Mouse (Mus musculus) bone marrow macrophage, adult 2 months (primary cell): ENCODE data around the gene Galnt12. TPM values are rescaled to one million over a fixed set of nuclear protein-coding genes. Genes with fewer than 3 reads are reported as not detected.

Experiments
- H3K27ac ChIP-seq: 2 replicates; pipeline ENCODE4 v1.5.1; 2012; ENCODE audit warnings: low read depth, low read length; ENCODE audit not compliant: insufficient read depth
- H3K4me1 ChIP-seq: 2 replicates; pipeline ENCODE4 v1.6.1; 2012; ENCODE audit warnings: low read length; ENCODE audit not compliant: control insufficient read depth, insufficient read depth
- H3K4me3 ChIP-seq: 2 replicates; pipeline ENCODE4 v1.5.1; 2012; ENCODE audit warnings: mild to moderate bottlenecking, low read length, moderate library complexity; ENCODE audit not compliant: insufficient read depth
- CTCF ChIP-seq: IDR thresholded peaks from 2 replicates; pipeline ENCODE4 v1.5.1; 2012; ENCODE audit warnings: low read depth, mild to moderate bottlenecking, low read length, moderate library complexity
- POLR2A ChIP-seq: IDR thresholded peaks from 2 replicates; pipeline ENCODE4 v1.6.1; 2012; ENCODE audit warnings: mild to moderate bottlenecking, low read depth, low read length, borderline replicate concordance
- polyA plus RNA-seq: library from polyadenylated mRNA; stranded (reverse); fragments of >200 nt; gene quantifications from 2 replicates; pipeline ENCODE4 v1.2.4, GENCODE M21; 2012; ENCODE audit not compliant: missing spikeins, insufficient read depth, insufficient read length

Gene Galnt12
- polyA plus RNA-seq, 1 experiment: 10.0 TPM

DNA sequence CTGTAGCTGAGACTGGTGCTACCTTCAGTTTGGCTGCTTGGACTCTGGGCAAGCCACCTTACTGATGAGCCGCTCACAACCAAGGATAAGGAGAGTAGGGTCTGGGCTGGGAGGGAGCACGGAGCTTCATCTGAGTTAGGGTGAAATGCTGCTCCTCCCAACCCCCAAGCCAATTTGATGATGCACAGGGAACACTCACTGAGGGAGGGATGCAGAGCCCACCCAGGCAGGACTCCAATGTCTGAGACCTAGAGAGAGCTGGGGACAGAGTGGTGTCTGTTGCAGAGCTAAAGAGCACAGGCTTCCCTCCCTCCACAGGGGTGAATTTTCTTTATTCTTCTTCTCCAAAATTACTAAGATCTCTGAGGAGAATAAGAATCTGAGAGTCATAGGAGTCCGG, 40.2 kb downstream of the Galnt12 start:
- Histone ChIP-seq H3K4me3 (no peak overlapping the region), H3K27ac (no peak overlapping the region), H3K4me1 (no peaks in the 10 kb centered on the region)
- TF ChIP-seq CTCF (no peak), POLR2A (no peak)

- H3K4me3 ChIP-seq: no peak overlapping the region
- TF ChIP-seq POLR2A: no peak
- no peak for TF ChIP-seq CTCF
- no peaks in the 10 kb centered on the region for H3K4me1 ChIP-seq
- no peak overlapping the region for H3K27ac ChIP-seq
Observed at GRCm38 (mm10) chr4:47132413-47132812, 40.7 kb downstream of the Galnt12 start.

DNA sequence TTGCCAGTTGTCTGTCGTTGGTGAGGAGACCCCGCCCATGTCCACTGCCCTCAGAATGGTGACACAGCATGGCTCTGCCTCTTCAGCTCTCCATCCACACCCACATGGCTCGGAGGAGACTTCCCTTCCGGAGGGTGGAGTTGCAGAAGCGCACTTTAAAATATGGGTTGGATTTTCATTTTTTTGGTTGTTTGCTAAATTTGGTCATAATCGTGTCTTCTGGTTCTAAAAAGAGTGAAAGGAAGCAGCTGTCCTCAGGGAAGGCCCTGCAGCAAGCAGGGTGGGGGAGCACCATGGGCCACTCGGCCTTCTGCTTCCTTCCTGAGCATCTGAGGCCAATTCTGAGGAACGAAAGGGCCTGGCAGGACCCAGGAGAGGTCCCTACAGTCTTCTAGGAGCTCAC, 45.0 kb downstream of the Galnt12 start:
- Histone ChIP-seq H3K4me3 (no peak overlapping the region), H3K4me1 (no peaks in the 10 kb centered on the region), H3K27ac (no peak overlapping the region)
- TF ChIP-seq POLR2A (no peak), CTCF (no peak)

GRCm38 (mm10) chr4:47137479-47137878, 45.8 kb downstream of the Galnt12 start:
- H3K4me1 ChIP-seq: no peaks in the 10 kb centered on the region
- no peak overlapping the region for H3K4me3 ChIP-seq
- H3K27ac ChIP-seq: no peak overlapping the region
- TF ChIP-seq POLR2A: no peak
- no peak for TF ChIP-seq CTCF

- Histone ChIP-seq H3K27ac (no peak overlapping the region), H3K4me3 (no peak overlapping the region), H3K4me1 (no peaks in the 10 kb centered on the region)
- no peak for TF ChIP-seq POLR2A
- TF ChIP-seq CTCF: no peak
Observed at GRCm38 (mm10) chr4:47138411-47138810, 46.7 kb downstream of the Galnt12 start.

DNA sequence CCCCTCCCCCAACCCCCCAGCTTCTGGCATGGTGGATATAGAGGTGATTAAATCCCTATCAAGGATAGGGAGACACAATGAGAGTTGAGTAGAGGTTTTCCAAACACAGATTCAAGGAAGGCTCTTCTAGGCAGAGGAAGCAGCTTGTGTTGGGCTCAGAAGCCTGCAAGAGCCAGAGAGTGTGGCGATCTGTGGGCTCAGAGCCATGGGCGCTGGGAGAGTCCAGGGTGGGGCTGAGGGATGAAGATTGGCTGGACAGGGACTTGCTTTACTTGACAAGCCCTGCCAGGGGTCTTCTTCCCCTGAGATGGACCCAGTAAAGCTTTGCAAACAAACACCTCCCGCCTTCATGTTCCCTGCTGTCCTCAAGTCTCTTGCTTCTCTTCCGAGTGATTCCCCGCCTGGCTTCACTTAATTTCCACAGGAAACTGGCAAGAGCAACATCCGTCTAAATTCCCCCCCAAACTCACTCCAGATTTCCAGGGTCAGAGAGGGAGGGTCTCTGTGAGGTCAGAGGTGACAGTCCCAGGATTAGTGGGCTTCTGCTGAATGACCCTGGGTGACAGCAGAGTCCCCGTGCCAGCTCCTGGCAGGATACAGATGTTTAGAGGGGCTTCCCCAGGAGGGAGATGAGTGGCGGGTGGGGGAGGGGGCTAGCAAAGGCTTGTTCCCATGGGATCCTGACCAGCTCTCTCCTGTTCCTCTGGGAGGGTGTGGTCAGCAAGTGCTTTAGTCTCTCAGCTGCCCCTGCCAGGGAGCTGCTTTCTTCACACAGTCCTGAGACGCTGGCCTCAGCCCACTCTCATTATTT, 47.5 kb downstream of the Galnt12 start:
- Histone ChIP-seq H3K4me1 (no peaks in the 10 kb centered on the region), H3K4me3 (no peak overlapping the region), H3K27ac (no peak overlapping the region)
- TF ChIP-seq POLR2A (no peak), CTCF (no peak)

GRCm38 (mm10) chr4:47140301-47140700, 48.6 kb downstream of the Galnt12 start:
- TF ChIP-seq CTCF: no peak
- TF ChIP-seq POLR2A: no peak
- no peaks in the 10 kb centered on the region for H3K4me1 ChIP-seq

DNA sequence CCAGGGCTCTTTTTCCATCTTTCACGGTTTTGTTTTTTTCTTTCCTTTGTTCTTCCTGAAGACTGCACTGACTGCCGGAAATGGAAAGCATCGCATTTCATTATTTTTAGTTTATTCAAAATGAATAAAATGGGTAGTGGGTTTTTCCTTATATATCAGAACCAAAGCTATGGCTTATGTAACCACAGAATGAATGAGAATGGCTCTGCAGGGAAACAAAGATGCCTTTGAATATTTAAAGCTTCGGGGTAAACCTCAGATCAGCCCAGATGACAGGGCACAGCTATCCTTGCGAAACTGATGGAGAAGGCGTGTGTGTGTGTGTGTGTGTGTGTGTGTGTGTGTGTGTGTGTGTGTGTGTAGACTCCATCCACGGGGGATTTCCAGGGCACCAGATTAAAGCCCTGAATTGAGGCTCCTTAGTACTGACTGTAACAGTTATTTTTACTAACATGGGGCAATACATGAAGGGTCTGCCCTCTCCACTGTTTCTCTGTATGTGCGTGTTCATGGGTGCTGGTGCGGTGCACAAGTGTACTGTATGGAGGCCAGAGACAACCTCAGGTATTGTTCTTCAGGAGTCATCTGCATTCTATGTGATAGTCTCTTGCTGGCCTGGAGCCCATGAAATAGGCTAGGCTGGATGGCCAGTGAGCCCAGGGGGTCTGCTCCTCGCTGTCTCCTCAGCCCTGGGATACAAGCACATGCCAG, 49.9 kb downstream of the Galnt12 start:
- no peak overlapping the region for H3K4me3 ChIP-seq
- TF ChIP-seq CTCF: no peak
- TF ChIP-seq POLR2A: no peak
- H3K27ac ChIP-seq: no peak overlapping the region
- H3K4me1 ChIP-seq: no peaks in the 10 kb centered on the region

More at GRCm38 (mm10) chr4:47140301-47140700, 48.6 kb downstream of the Galnt12 start:
- no peak overlapping the region for H3K27ac ChIP-seq
- no peak overlapping the region for H3K4me3 ChIP-seq

- TF ChIP-seq POLR2A: no peak
- no peak for TF ChIP-seq CTCF
- Histone ChIP-seq H3K27ac (no peak overlapping the region), H3K4me1 (no peaks in the 10 kb centered on the region), H3K4me3 (no peak overlapping the region)
Observed at GRCm38 (mm10) chr4:47143849-47144248, 52.1 kb downstream of the Galnt12 start.

DNA sequence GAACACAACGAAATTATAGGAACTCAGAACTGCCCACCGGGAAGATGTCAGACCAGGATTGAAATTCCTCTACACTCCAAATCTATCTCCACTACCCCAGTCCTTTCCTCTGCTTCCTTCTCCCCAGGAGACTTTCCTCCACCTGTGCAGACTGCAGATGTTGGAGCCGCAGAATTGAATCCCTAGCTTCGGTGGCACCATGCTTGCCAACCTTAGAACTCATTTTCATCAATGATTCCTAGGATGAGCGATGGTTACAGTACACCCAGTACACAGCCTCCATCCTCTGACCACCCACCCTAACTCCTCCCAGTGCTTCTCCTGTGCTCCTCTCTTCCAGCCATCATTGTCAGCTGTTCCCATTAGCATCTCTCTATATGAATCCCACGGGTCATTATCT, 53.6 kb downstream of the Galnt12 start:
- TF ChIP-seq POLR2A (no peak), CTCF (no peak)
- Histone ChIP-seq H3K4me1 (no peaks in the 10 kb centered on the region), H3K27ac (no peak overlapping the region), H3K4me3 (no peak overlapping the region)
